Mouse (Mus musculus) liver, adult 2 months (tissue): ENCODE measurements around the gene Rsbn1. TPM values are rescaled to one million over a fixed set of nuclear protein-coding genes. Genes with fewer than 3 reads are reported as not detected.

Experiments used
- DNase-seq: peaks from one replicate; pipeline ENCODE4 v3.0.0-alpha.2; 2011; ENCODE audit warnings: low read depth, low spot score; ENCODE audit errors: extremely low read depth
- H3K27ac ChIP-seq: fragments of 200-500 bp; replicated peaks from 2 replicates; pipeline ENCODE4 v1.5.1; 2012; ENCODE audit warnings: low read depth, mild to moderate bottlenecking, control low read depth, inconsistent platforms, low read length; ENCODE audit not compliant: insufficient read depth
- H3K27me3 ChIP-seq: fragments of 200-500 bp; 2 replicates; pipeline ENCODE4 v1.6.1; 2012; ENCODE audit warnings: mild to moderate bottlenecking, moderate library complexity, low read length, inconsistent platforms; ENCODE audit not compliant: control insufficient read depth, insufficient read depth
- H3K36me3 ChIP-seq: fragments of 200-500 bp; 2 replicates; pipeline ENCODE4 v1.6.1; 2012; ENCODE audit warnings: low read length, inconsistent platforms; ENCODE audit not compliant: control insufficient read depth, insufficient read depth
- H3K4me1 ChIP-seq: fragments of 200-500 bp; 2 replicates; pipeline ENCODE4 v1.6.1; 2011; ENCODE audit warnings: low read length; ENCODE audit not compliant: control insufficient read depth, insufficient read depth
- H3K4me3 ChIP-seq: fragments of 200-500 bp; 2 replicates; pipeline ENCODE4 v1.5.1; 2011; ENCODE audit warnings: low read depth, mild to moderate bottlenecking, control low read depth, low read length, moderate library complexity; ENCODE audit not compliant: insufficient read depth
- H3K79me2 ChIP-seq: fragments of 200-500 bp; 2 replicates; pipeline ENCODE4 v1.6.1; 2012; ENCODE audit warnings: inconsistent platforms, mild to moderate bottlenecking, low read length, moderate library complexity; ENCODE audit not compliant: control insufficient read depth, insufficient read depth
- H3K9ac ChIP-seq: fragments of 200-500 bp; 2 replicates; pipeline ENCODE4 v1.6.1; 2012; ENCODE audit warnings: low read depth, mild to moderate bottlenecking, control low read depth, inconsistent platforms, low read length
- CTCF ChIP-seq: fragments of 200-500 bp; IDR thresholded peaks from 2 replicates; pipeline ENCODE4 v1.5.1; 2011; ENCODE audit warnings: low read depth, low read length, control low read depth
- POLR2A ChIP-seq: fragments of 200-500 bp; IDR thresholded peaks from 2 replicates; pipeline ENCODE4 v1.6.1; 2011; ENCODE audit warnings: low read length, control low read depth; ENCODE audit not compliant: insufficient read depth; ENCODE audit errors: extremely low read depth
- WGBS: fragments of 180-500 bp; shearing (Covaris S2); methylation state at CpG from one replicate; pipeline ENCODE4 v1.1.7; 2018; 5-methylcytosine and 5-hydroxymethylcytosine counted together
- polyA plus RNA-seq: library from polyadenylated mRNA; depleted of rRNA; stranded (reverse); fragments of >200 nt; gene quantifications from 2 replicates; pipeline ENCODE4 v1.2.3, GENCODE M21; 2012
- total RNA-seq: library from RNA; depleted of rRNA; stranded (reverse); fragments of >200 nt; gene quantifications from 2 replicates; pipeline ENCODE4 v1.2.3, GENCODE M21; 2014

The Rsbn1 gene
- total and polyA plus RNA-seq, 2 experiments = 1.1 to 7.1 TPM

GRCm38 (mm10) chr3:103987831-103988432 lies 74.0 kb downstream of the Rsbn1 start:
- peaks cover 18% of the 10 kb centered on the region for H3K36me3 ChIP-seq
- H3K27ac ChIP-seq = no peak overlapping the region
- no peak overlapping the region for H3K4me3 ChIP-seq
- H3K4me1 ChIP-seq = no peaks in the 10 kb centered on the region
- WGBS = 75% methylated on average over 5 of the region's 5 CpGs
- H3K79me2 ChIP-seq = no peaks in the 10 kb centered on the region
- no peaks in the 10 kb centered on the region for H3K27me3 ChIP-seq
- DNase-seq = no peak
- H3K9ac ChIP-seq = no peak overlapping the region
- TF ChIP-seq CTCF (no peak), POLR2A (no peak)

- no peak for DNase-seq
- peaks cover 18% of the 10 kb centered on the region for H3K36me3 ChIP-seq
- 92% methylated on average over 4 of the region's 4 CpGs for WGBS
- H3K9ac ChIP-seq = no peak overlapping the region
- no peak overlapping the region for H3K27ac ChIP-seq
- TF ChIP-seq POLR2A = no peak
- no peak for TF ChIP-seq CTCF
- H3K79me2 ChIP-seq = no peaks in the 10 kb centered on the region
- H3K4me1 ChIP-seq = no peaks in the 10 kb centered on the region
- H3K4me3 ChIP-seq = no peak overlapping the region
- no peaks in the 10 kb centered on the region for H3K27me3 ChIP-seq
These were observed 75.4 kb downstream of the Rsbn1 start for GRCm38 (mm10) chr3:103989352-103989751.

GRCm38 (mm10) chr3:103991271-103991670 lies 77.4 kb downstream of the Rsbn1 start:
- no peak overlapping the region for H3K27ac ChIP-seq
- no peak for DNase-seq
- 93% methylated on average over 3 of the region's 3 CpGs for WGBS
- H3K36me3 ChIP-seq = peaks cover 19% of the 10 kb centered on the region
- H3K9ac ChIP-seq = no peak overlapping the region
- TF ChIP-seq POLR2A = no peak
- no peak for TF ChIP-seq CTCF
- H3K27me3 ChIP-seq = no peaks in the 10 kb centered on the region
- no peaks in the 10 kb centered on the region for H3K79me2 ChIP-seq
- no peaks in the 10 kb centered on the region for H3K4me1 ChIP-seq
- H3K4me3 ChIP-seq = no peak overlapping the region

GRCm38 (mm10) chr3:103998724-103999123 lies 84.8 kb downstream of the Rsbn1 start:
- H3K36me3 ChIP-seq = peaks cover 12% of the 10 kb centered on the region
- no peak overlapping the region for H3K4me3 ChIP-seq
- DNase-seq = no peak
- no peaks in the 10 kb centered on the region for H3K27me3 ChIP-seq
- no peak for TF ChIP-seq CTCF
- TF ChIP-seq POLR2A = no peak
- H3K9ac ChIP-seq = no peak overlapping the region
- H3K27ac ChIP-seq = no peak overlapping the region
- H3K4me1 ChIP-seq = no peaks in the 10 kb centered on the region
- 95% methylated on average over 4 of the region's 4 CpGs for WGBS
- no peaks in the 10 kb centered on the region for H3K79me2 ChIP-seq

- Histone ChIP-seq H3K79me2 (no peaks in the 10 kb centered on the region), H3K27ac (no peak overlapping the region), H3K27me3 (no peaks in the 10 kb centered on the region), H3K36me3 (peaks cover 15% of the 10 kb centered on the region), H3K9ac (no peak overlapping the region), H3K4me1 (no peaks in the 10 kb centered on the region), H3K4me3 (no peak overlapping the region)
- TF ChIP-seq CTCF (no peak), POLR2A (no peak)
- DNase-seq = no peak
- 91% methylated on average over 8 of the region's 8 CpGs for WGBS
These were observed 93.1 kb downstream of the Rsbn1 start for GRCm38 (mm10) chr3:104006896-104007466.

GRCm38 (mm10) chr3:104007479-104007878 lies 93.6 kb downstream of the Rsbn1 start:
- TF ChIP-seq POLR2A = no peak
- TF ChIP-seq CTCF = no peak
- WGBS = 84% methylated on average over 8 of the region's 8 CpGs
- H3K27ac ChIP-seq = no peak overlapping the region
- no peak for DNase-seq
- H3K27me3 ChIP-seq = no peaks in the 10 kb centered on the region
- no peak overlapping the region for H3K4me3 ChIP-seq
- no peaks in the 10 kb centered on the region for H3K79me2 ChIP-seq
- H3K9ac ChIP-seq = no peak overlapping the region
- H3K4me1 ChIP-seq = no peaks in the 10 kb centered on the region
- H3K36me3 ChIP-seq = peaks cover 17% of the 10 kb centered on the region
